Mouse (Mus musculus) midbrain, embryonic 13.5 days (tissue): ENCODE results near the gene Krt10. TPM values are rescaled to one million over a fixed set of nuclear protein-coding genes. Genes with fewer than 3 reads are reported as not detected.

Source experiments
- ATAC-seq: fragments of 200-750 bp; cut with Nextera tagmentation; 2 replicates; pipeline ENCODE4 v1.8.0; 2017; ENCODE audit warnings: mild to moderate bottlenecking, moderate TSS enrichment, moderate library complexity
- H3K27ac ChIP-seq: fragments of 300-500 bp; sonication (generic); 2 replicates; pipeline ENCODE4 v1.5.1; 2015; ENCODE audit warnings: inconsistent platforms, mild to moderate bottlenecking, moderate library complexity
- H3K27me3 ChIP-seq: fragments of 300-500 bp; sonication (generic); 2 replicates; pipeline ENCODE4 v1.6.1; 2015; ENCODE audit warnings: mild to moderate bottlenecking, inconsistent platforms
- H3K36me3 ChIP-seq: fragments of 300-500 bp; sonication (generic); 2 replicates; pipeline ENCODE4 v1.6.1; 2015; ENCODE audit warnings: mild to moderate bottlenecking, inconsistent platforms
- H3K4me1 ChIP-seq: fragments of 300-500 bp; sonication (generic); replicated peaks from 2 replicates; pipeline ENCODE4 v1.6.1; 2015; ENCODE audit warnings: inconsistent platforms
- H3K4me2 ChIP-seq: fragments of 300-500 bp; sonication (generic); replicated peaks from 2 replicates; pipeline ENCODE4 v1.6.1; 2015; ENCODE audit warnings: moderate library complexity, mild to moderate bottlenecking, inconsistent platforms
- H3K4me3 ChIP-seq: fragments of 300-500 bp; sonication (generic); replicated peaks from 2 replicates; pipeline ENCODE4 v1.5.1; 2015; ENCODE audit warnings: mild to moderate bottlenecking, inconsistent platforms
- H3K9ac ChIP-seq: fragments of 300-500 bp; sonication (generic); replicated peaks from 2 replicates; pipeline ENCODE4 v1.6.1; 2015; ENCODE audit warnings: mild to moderate bottlenecking, inconsistent platforms
- H3K9me3 ChIP-seq: fragments of 300-500 bp; sonication (generic); 2 replicates; pipeline ENCODE4 v1.6.1; 2016; ENCODE audit warnings: mild to moderate bottlenecking, inconsistent platforms
- WGBS: fragments of 180-500 bp; shearing (Covaris S2); methylation state at CpG from one replicate; pipeline ENCODE4 v1.1.7; 2015; 5-methylcytosine and 5-hydroxymethylcytosine counted together
- polyA plus RNA-seq: library from polyadenylated mRNA; unstranded; fragments of >200 nt; fragmentation: Nextera tagmentation; extraction: Ambion mirVana; gene quantifications from 2 replicates; pipeline ENCODE4 v1.2.1, GENCODE M21; 2015

Gene Krt10
- polyA plus RNA-seq, 1 experiment from 2014 or later, result 36.3 TPM

DNA sequence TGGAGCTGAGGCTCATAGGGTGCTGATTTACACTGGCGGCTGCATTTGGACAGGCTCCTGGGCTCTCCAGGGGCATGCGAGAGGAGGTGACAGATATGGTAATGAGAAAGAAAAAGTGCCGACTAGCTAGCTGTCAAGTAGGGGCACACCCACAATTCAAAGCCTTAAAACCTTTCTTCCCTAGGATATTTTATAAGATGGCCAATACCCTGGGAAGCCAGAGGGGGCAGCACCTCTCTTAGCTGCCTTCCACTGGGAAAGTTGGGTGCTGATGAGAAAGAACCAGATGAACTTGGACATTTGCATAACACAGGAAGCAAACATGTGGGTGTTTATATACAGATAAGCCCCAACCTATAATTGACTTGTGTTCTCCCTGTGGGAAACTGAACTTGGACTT, 19.9 kb downstream of the Krt10 start:
- WGBS, result 12% methylated on average over 3 of the region's 3 CpGs
- no peaks in the 10 kb centered on the region for H3K36me3 ChIP-seq
- no peak overlapping the region for H3K4me2 ChIP-seq
- H3K27me3 ChIP-seq, result no peaks in the 10 kb centered on the region
- no peak overlapping the region for H3K4me3 ChIP-seq
- H3K4me1 ChIP-seq, result no peaks in the 10 kb centered on the region
- H3K9me3 ChIP-seq, result no peaks in the 10 kb centered on the region
- no peak overlapping the region for H3K27ac ChIP-seq
- H3K9ac ChIP-seq, result no peak overlapping the region
- no peak for ATAC-seq

DNA sequence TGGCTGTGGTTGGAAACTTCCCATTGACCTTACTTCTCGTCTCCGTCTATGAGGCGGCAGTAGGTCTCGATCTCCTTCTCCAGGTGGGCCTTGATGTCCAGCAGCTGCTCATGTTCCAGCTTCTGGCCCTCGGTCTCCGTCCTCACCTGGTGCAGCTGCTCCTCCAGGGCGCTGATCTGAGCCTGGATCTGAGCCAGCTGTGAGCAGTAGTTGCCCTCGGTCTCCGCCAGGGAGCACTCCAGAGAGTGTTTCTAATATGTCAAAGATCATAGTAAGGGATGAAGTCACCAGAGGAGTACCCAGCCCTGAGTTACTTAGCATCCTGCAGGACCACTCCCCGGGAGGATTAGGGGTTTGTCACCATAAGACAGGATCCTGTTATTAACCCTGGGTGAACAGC, 22.4 kb downstream of the Krt10 start:
- no peaks in the 10 kb centered on the region for H3K36me3 ChIP-seq
- H3K4me2 ChIP-seq, result no peak overlapping the region
- ATAC-seq, result no peak
- H3K9me3 ChIP-seq, result no peaks in the 10 kb centered on the region
- H3K27ac ChIP-seq, result no peak overlapping the region
- H3K4me3 ChIP-seq, result no peak overlapping the region
- 52% methylated on average over 10 of the region's 10 CpGs for WGBS
- H3K4me1 ChIP-seq, result no peaks in the 10 kb centered on the region
- H3K9ac ChIP-seq, result no peak overlapping the region
- no peaks in the 10 kb centered on the region for H3K27me3 ChIP-seq

- H3K27me3 ChIP-seq, result no peaks in the 10 kb centered on the region
- no peak overlapping the region for H3K4me2 ChIP-seq
- no peaks in the 10 kb centered on the region for H3K4me1 ChIP-seq
- H3K27ac ChIP-seq, result no peak overlapping the region
- no peaks in the 10 kb centered on the region for H3K9me3 ChIP-seq
- H3K36me3 ChIP-seq, result no peaks in the 10 kb centered on the region
- H3K9ac ChIP-seq, result no peak overlapping the region
- WGBS, result 26% methylated on average over 9 of the region's 9 CpGs
- no peak overlapping the region for H3K4me3 ChIP-seq
- ATAC-seq, result no peak
Measured at GRCm38 (mm10) chr11:99364412-99364811, 24.8 kb downstream of the Krt10 start.

DNA sequence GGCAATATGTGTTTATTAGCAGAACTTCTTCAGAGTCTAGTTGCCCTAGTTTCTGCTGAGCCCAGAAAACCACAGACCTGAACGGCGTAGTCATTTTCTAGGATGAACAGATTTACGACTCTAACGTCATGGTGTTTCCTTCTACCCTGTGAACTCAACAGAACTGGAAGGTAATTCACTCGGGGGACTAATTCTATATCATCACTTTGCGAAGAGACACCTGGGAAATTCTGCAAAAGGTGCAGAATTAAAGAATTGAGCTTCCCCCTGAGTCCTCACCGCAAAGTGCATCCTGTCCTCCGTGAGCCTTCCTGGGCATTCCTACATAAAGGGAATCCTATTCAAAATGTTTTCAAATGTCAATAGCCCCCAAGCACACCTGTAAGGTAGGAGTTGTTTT, 27.7 kb downstream of the Krt10 start:
- H3K4me3 ChIP-seq, result no peak overlapping the region
- no peak overlapping the region for H3K9ac ChIP-seq
- H3K4me2 ChIP-seq, result no peak overlapping the region
- no peaks in the 10 kb centered on the region for H3K4me1 ChIP-seq
- WGBS, result 94% methylated on average over 8 of the region's 8 CpGs
- no peaks in the 10 kb centered on the region for H3K9me3 ChIP-seq
- no peak overlapping the region for H3K27ac ChIP-seq
- no peaks in the 10 kb centered on the region for H3K27me3 ChIP-seq
- H3K36me3 ChIP-seq, result no peaks in the 10 kb centered on the region
- ATAC-seq, result no peak

DNA sequence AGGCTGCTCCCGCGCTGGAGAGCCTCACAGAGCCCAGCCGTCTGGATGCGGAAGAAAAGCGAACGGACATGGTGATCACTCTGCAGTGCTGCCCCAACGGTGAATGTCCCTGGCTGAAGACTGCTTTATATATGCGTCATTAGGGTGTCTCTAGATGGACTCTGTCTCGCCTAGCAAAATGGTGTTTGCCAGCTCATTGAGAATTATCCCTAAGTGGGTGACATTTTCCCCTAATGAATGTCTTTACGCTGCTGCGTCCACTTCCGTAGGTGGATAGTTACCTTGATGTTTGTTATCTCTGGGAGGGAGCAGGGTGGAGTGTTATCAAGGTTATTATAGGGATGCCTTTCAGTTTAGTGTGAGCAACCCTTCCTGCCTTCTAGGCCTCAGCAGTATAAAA, 38.2 kb downstream of the Krt10 start, which contains the start of gene Krt27:
Gene Krt27 (minus strand): TSS at position 101 of the 400 bp plus-strand sequence.
- ATAC-seq, result no peak
- H3K4me2 ChIP-seq, result no peak within 1 kb of the TSS
- WGBS, result 83% methylated on average over 12 of the region's 12 CpGs

DNA sequence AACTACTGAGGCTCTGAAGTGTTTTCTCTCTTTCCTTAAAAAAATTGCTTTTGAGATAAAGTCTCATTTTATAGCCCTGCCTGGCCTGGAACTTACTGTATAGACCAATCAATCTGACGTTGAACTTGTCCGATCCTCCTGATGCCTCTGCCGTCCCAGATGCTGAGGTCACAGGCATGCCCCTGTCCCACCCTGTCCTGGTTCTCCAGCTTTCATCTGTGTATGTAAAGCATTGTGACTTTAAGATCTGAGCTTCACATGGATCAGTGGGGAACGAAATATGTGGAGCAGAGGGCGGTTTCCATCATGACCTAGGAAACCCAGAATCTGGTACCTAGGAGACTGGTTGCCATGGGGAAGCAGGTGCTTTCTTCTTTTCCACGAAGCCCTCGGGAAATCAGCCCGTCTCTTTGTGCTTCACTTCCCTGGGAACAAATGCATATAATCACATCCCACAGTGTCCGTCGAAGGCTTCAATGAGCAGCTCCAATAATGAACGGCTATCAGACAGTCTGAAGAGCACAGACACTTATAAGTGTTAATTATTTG, 49.8 kb downstream of the Krt10 start:
- H3K27ac ChIP-seq, result peak overlapping the region; percentile 37; the same call in 1 of the 2 replicates
- no peaks in the 10 kb centered on the region for H3K9me3 ChIP-seq
- peak; percentile 45; the same call in 1 of the 2 replicates for ATAC-seq
- 19% methylated on average over 11 of the region's 11 CpGs for WGBS
- H3K4me2 ChIP-seq, result no peak overlapping the region
- no peak overlapping the region for H3K4me3 ChIP-seq
- no peak overlapping the region for H3K9ac ChIP-seq
- H3K4me1 ChIP-seq, result peaks cover 6% of the 10 kb centered on the region
- no peaks in the 10 kb centered on the region for H3K36me3 ChIP-seq
- no peaks in the 10 kb centered on the region for H3K27me3 ChIP-seq

More for the DNA sequence above, 38.2 kb downstream of the Krt10 start, which contains the start of gene Krt27:
- Histone ChIP-seq H3K27ac (no peak within 1 kb of the TSS), H3K4me3 (no peak within 1 kb of the TSS), H3K27me3 (no peaks in the 10 kb centered on the region), H3K9ac (no peak within 1 kb of the TSS), H3K36me3 (no peaks in the 10 kb centered on the region), H3K4me1 (no peaks in the 10 kb centered on the region), H3K9me3 (no peaks in the 10 kb centered on the region)

DNA sequence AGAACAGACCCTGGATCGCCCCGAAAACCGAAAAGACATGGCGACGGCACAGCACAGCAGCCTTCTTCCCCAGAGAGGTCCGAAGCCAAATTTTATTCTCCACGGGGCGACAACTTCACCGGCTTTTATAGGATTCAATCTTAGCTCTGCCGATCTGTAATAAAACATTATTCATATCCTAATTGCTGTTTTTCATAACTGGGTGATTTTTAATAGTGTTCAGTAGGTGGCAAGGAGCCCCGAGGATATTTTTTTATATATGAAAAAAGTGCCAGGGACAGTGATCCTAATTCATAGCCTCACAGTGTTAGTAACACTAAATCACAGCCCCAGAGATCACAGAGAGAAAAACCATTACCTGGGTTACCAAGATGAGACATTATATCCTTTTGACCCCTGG, 51.3 kb downstream of the Krt10 start, which contains the start of gene Krt26:
Gene Krt26 (minus strand): TSS at position 101 of the 400 bp plus-strand sequence.
- WGBS, result 97% methylated on average over 11 of the region's 11 CpGs
- ATAC-seq, result no peak
- peaks cover 6% of the 10 kb centered on the region for H3K4me1 ChIP-seq

More for the DNA sequence above, 51.3 kb downstream of the Krt10 start, which contains the start of gene Krt26:
- Histone ChIP-seq H3K9ac (no peak within 1 kb of the TSS), H3K9me3 (no peaks in the 10 kb centered on the region), H3K27me3 (no peaks in the 10 kb centered on the region), H3K36me3 (no peaks in the 10 kb centered on the region), H3K4me3 (no peak within 1 kb of the TSS), H3K27ac (no peak within 1 kb of the TSS), H3K4me2 (no peak within 1 kb of the TSS)

Other genes starting within 250 kb of the Krt10 start
- gene Ccr7, start 234.3 kb downstream of the Krt10 start, polyA plus RNA-seq, result not detected in 2 replicates
- 370 and 402 TPM in 2 replicates for gene Smarce1, start 158.3 kb downstream of the Krt10 start, polyA plus RNA-seq
- gene Krt222, start 145.3 kb downstream of the Krt10 start, polyA plus RNA-seq, result 2.4 TPM in 2 replicates
- not detected in 2 replicates for gene Krt24, start 104.1 kb downstream of the Krt10 start, polyA plus RNA-seq
- gene Krt25, start 66.4 kb downstream of the Krt10 start, polyA plus RNA-seq, result 0.17 TPM in 1 of 2 replicates, not detected in the other
- 0.30 and 0.39 TPM in 2 replicates for gene Krt26, start 51.4 kb downstream of the Krt10 start, polyA plus RNA-seq
- not detected in 2 replicates for gene Krt27, start 38.3 kb downstream of the Krt10 start, polyA plus RNA-seq
- gene Krt28, start 14.5 kb downstream of the Krt10 start, polyA plus RNA-seq, result 0.15 and 0.22 TPM in 2 replicates
- 0.13 TPM in 1 of 2 replicates, not detected in the other for gene Krt12, start 32.9 kb upstream of the Krt10 start, polyA plus RNA-seq
- 0.10 TPM in 1 of 2 replicates, not detected in the other for gene Krt20, start 48.8 kb upstream of the Krt10 start, polyA plus RNA-seq
- gene Krt23, start 103.8 kb upstream of the Krt10 start, polyA plus RNA-seq, result not detected in 2 replicates
- not detected in 2 replicates for gene Krt39, start 132.0 kb upstream of the Krt10 start, polyA plus RNA-seq
- gene Krt40, start 153.8 kb upstream of the Krt10 start, polyA plus RNA-seq, result not detected in 2 replicates
- not detected in 2 replicates for gene Krtap3-3, start 161.5 kb upstream of the Krt10 start, polyA plus RNA-seq
- not detected in 2 replicates for gene Krtap3-2, start 167.5 kb upstream of the Krt10 start, polyA plus RNA-seq
- not detected in 2 replicates for gene Gm11939, start 170.1 kb upstream of the Krt10 start, polyA plus RNA-seq
- gene Krtap3-1, start 177.3 kb upstream of the Krt10 start, polyA plus RNA-seq, result not detected in 2 replicates
- not detected in 2 replicates for gene Krtap1-5, start 191.7 kb upstream of the Krt10 start, polyA plus RNA-seq
- gene Krtap1-4, start 194.3 kb upstream of the Krt10 start, polyA plus RNA-seq, result not detected in 2 replicates
- gene Krtap1-3, start 202.0 kb upstream of the Krt10 start, polyA plus RNA-seq, result not detected in 2 replicates
- not detected in 2 replicates for gene Krtap9-3, start 208.7 kb upstream of the Krt10 start, polyA plus RNA-seq
- gene Gm11938, start 213.9 kb upstream of the Krt10 start, polyA plus RNA-seq, result not detected in 2 replicates
- not detected in 2 replicates for gene Gm11937, start 220.8 kb upstream of the Krt10 start, polyA plus RNA-seq
- not detected in 2 replicates for gene Krtap2-4, start 225.5 kb upstream of the Krt10 start, polyA plus RNA-seq
- not detected in 2 replicates for gene Gm11562, start 231.1 kb upstream of the Krt10 start, polyA plus RNA-seq
- not detected in 2 replicates for gene Krtap4-1, start 238.9 kb upstream of the Krt10 start, polyA plus RNA-seq
- gene Krtap4-2, start 245.7 kb upstream of the Krt10 start, polyA plus RNA-seq, result not detected in 2 replicates